In genomic region chr6:10969841-10970536, GRCm38 (mm10) we compare ENCODE assay signal across 9 mouse cellular contexts.
DNase-seq lines count a peak whose midpoint lies in the region; ATAC-seq lines count a peak whose summit lies in the region.
"Had no signal": no experiment of that assay in that cellular context is flagged by ENCODE, and none has a peak within 500 bp of the region (broad histone marks: within the 10 kb centered on the region; RNA-seq: fewer than 3 reads in every experiment).

No protein-coding gene starts in this region.

- no peaks in the 10 kb centered on the region for H3K9me3 ChIP-seq in forebrain, embryonic 13.5 days (replicated peaks)
- no peaks in the 10 kb centered on the region for H3K9me3 ChIP-seq in neural tube, embryonic 12.5 days

- peak; percentile 95 for ATAC-seq in forebrain, embryonic 13.5 days
- peak; percentile 94 for ATAC-seq in neural tube, embryonic 12.5 days (ENCODE audit: low FRiP score, low read depth)

- H3K4me2 ChIP-seq in forebrain, embryonic 13.5 days = peak overlapping the region; percentile 44
- peak overlapping the region; percentile 43 for H3K4me2 ChIP-seq in neural tube, embryonic 12.5 days (replicated peaks)

- H3K4me3 ChIP-seq in forebrain, embryonic 13.5 days = no peak overlapping the region
- no peak overlapping the region for H3K4me3 ChIP-seq in neural tube, embryonic 12.5 days

- H3K27me3 ChIP-seq in forebrain, embryonic 13.5 days = no peaks in the 10 kb centered on the region
- no peaks in the 10 kb centered on the region for H3K27me3 ChIP-seq in neural tube, embryonic 12.5 days (replicated peaks)
- H3K27me3 ChIP-seq: CH12.LX had no signal

- H3K27ac ChIP-seq in forebrain, embryonic 13.5 days = peak overlapping the region; percentile 41
- H3K27ac ChIP-seq in neural tube, embryonic 12.5 days = no peak overlapping the region

- H3K36me3 ChIP-seq in forebrain, embryonic 13.5 days (ENCODE audit: poor library complexity, severe bottlenecking) = no peaks in the 10 kb centered on the region
- no peaks in the 10 kb centered on the region for H3K36me3 ChIP-seq in neural tube, embryonic 12.5 days

- WGBS in forebrain, embryonic 13.5 days = 4% methylated on average over 7 of the region's 7 CpGs
- WGBS in neural tube, embryonic 12.5 days = 11% methylated on average over 7 of the region's 7 CpGs

- peaks cover 22% of the 10 kb centered on the region for H3K4me1 ChIP-seq in forebrain, embryonic 13.5 days
- peaks cover 13% of the 10 kb centered on the region; the same call in 1 of the 2 replicates for H3K4me1 ChIP-seq in neural tube, embryonic 12.5 days

- H3K9ac ChIP-seq in forebrain, embryonic 13.5 days = no peak overlapping the region
- 0 out of 2 replicates have a peak overlapping the region, but pooled peaks have one; percentile 6 for H3K9ac ChIP-seq in neural tube, embryonic 12.5 days

- peak; percentile 19 to 21 for DNase-seq in kidney, postnatal 4 days
- no peak for DNase-seq in kidney, adult 11 months
- DNase-seq in layer of hippocampus, postnatal 14 days (ENCODE audit: low spot score in 2 of 2) = peak; percentile 48 to 82
- DNase-seq in spleen, postnatal 14 days (ENCODE audit: low spot score in 2 of 2) = no peak
- DNase-seq in lung, postnatal 4 days = no peak
- DNase-seq in urinary bladder, adult 18-20 months (ENCODE audit: low spot score in 2 of 2) = no peak

Comparison
In these comparisons a context has a peak if more than half of its experiments do, and no peak if none do; other contexts are left out.
1. DNase-seq: peak in kidney, postnatal 4 days (2 of 2) and layer of hippocampus, postnatal 14 days (2 of 2); none in kidney, adult 11 months (single experiment), spleen, postnatal 14 days (0 of 2), lung, postnatal 4 days (0 of 2) and urinary bladder, adult 18-20 months (0 of 2).